Mouse (Mus musculus) thymus, adult 18-20 months (tissue): ENCODE results near the gene Cfh.
"Not testable (repeated sequence)": the region's sequence is repeated elsewhere in the genome, so short reads cannot be mapped to it uniquely, and the experiment has no call there.

Experiments
- DNase-seq, 2 experiments: peaks; one replicate each; pipeline ENCODE4 v3.0.0; 2022; ENCODE audit warnings: mixed read lengths in 2 of 2

Cfh gene

GRCm38 (mm10) chr1:140183664-140184063 is at the start of gene Cfh:
Gene Cfh, minus strand, starts transcription at chr1:140183764.
- DNase-seq = not testable (repeated sequence)

GRCm38 (mm10) chr1:140226673-140227072 is 43.1 kb upstream of the Cfh start:
- DNase-seq = no peak

- no peak for DNase-seq
Observed at GRCm38 (mm10) chr1:140225221-140225620, 41.7 kb upstream of the Cfh start.

GRCm38 (mm10) chr1:140205329-140205728 is 21.8 kb upstream of the Cfh start:
- no peak for DNase-seq

GRCm38 (mm10) chr1:140188500-140188899 is 4.9 kb upstream of the Cfh start:
- not testable (repeated sequence) for DNase-seq

GRCm38 (mm10) chr1:140183208-140183607 is 356 bp downstream of the Cfh start:
- DNase-seq = no peak

GRCm38 (mm10) chr1:140180125-140180524 is 3.4 kb downstream of the Cfh start:
- DNase-seq = no peak

- no peak for DNase-seq
Observed at GRCm38 (mm10) chr1:140175442-140175841, 8.1 kb downstream of the Cfh start.

- DNase-seq = no peak
Observed at GRCm38 (mm10) chr1:140171581-140172154, 11.9 kb downstream of the Cfh start.

GRCm38 (mm10) chr1:140158970-140159369 is 24.6 kb downstream of the Cfh start:
- DNase-seq = no peak

- DNase-seq = no peak
Observed at GRCm38 (mm10) chr1:140069471-140069870, 114.1 kb downstream of the Cfh start.
